Mouse (Mus musculus) fat pad, adult 2 months (tissue): Measurements from ENCODE around the gene Atp4b.
"Not testable (repeated sequence)": the region's sequence is repeated elsewhere in the genome, so short reads cannot be mapped to it uniquely, and the experiment has no call there.

Source experiments
- DNase-seq: peaks from one replicate; pipeline ENCODE4 v3.0.0-alpha.2; 2011; ENCODE audit warnings: low read depth, low spot score; ENCODE audit errors: extremely low read depth

Atp4b gene

GRCm38 (mm10) chr8:13386366-13386765 is 10.3 kb downstream of the Atp4b start:
- DNase-seq: no peak

GRCm38 (mm10) chr8:13382999-13383398 is 13.6 kb downstream of the Atp4b start:
- no peak for DNase-seq

GRCm38 (mm10) chr8:13382536-13382935 is 14.1 kb downstream of the Atp4b start:
- DNase-seq: no peak

- DNase-seq: no peak
These were observed 15.0 kb downstream of the Atp4b start for GRCm38 (mm10) chr8:13381630-13382029.

GRCm38 (mm10) chr8:13373151-13373662 is 23.4 kb downstream of the Atp4b start:
- DNase-seq: no peak

- DNase-seq: no peak
These were observed 34.8 kb downstream of the Atp4b start for GRCm38 (mm10) chr8:13361865-13362264.

GRCm38 (mm10) chr8:13360213-13360612 is 36.4 kb downstream of the Atp4b start:
- no peak for DNase-seq

- DNase-seq: no peak
These were observed 39.9 kb downstream of the Atp4b start for GRCm38 (mm10) chr8:13356681-13357080.

GRCm38 (mm10) chr8:13356221-13356620 is 40.4 kb downstream of the Atp4b start:
- no peak for DNase-seq

- DNase-seq: no peak
These were observed 42.7 kb downstream of the Atp4b start for GRCm38 (mm10) chr8:13353883-13354282.

GRCm38 (mm10) chr8:13353155-13353833 is 43.3 kb downstream of the Atp4b start:
- no peak for DNase-seq

- DNase-seq: no peak
These were observed 44.0 kb downstream of the Atp4b start for GRCm38 (mm10) chr8:13352601-13353000.

GRCm38 (mm10) chr8:13351593-13351992 is 45.0 kb downstream of the Atp4b start:
- DNase-seq: no peak

- DNase-seq: no peak
These were observed 46.6 kb downstream of the Atp4b start for GRCm38 (mm10) chr8:13350052-13350451.

- no peak for DNase-seq
These were observed 53.5 kb downstream of the Atp4b start for GRCm38 (mm10) chr8:13343134-13343533.

- DNase-seq: no peak
These were observed 54.3 kb downstream of the Atp4b start for GRCm38 (mm10) chr8:13342340-13342739.

- DNase-seq: no peak
These were observed 56.0 kb downstream of the Atp4b start for GRCm38 (mm10) chr8:13340650-13341049.

GRCm38 (mm10) chr8:13339646-13339990 is 57.0 kb downstream of the Atp4b start:
- no peak for DNase-seq

- no peak for DNase-seq
These were observed 57.6 kb downstream of the Atp4b start for GRCm38 (mm10) chr8:13338901-13339645.

- DNase-seq: no peak
These were observed 58.3 kb downstream of the Atp4b start, which contains the start of gene Tfdp1 for GRCm38 (mm10) chr8:13338255-13338860. Tfdp1 (plus strand) TSS chr8:13338751.

GRCm38 (mm10) chr8:13337678-13338077 is 58.9 kb downstream of the Atp4b start:
- no peak for DNase-seq

GRCm38 (mm10) chr8:13337245-13337644 is 59.4 kb downstream of the Atp4b start:
- DNase-seq: not testable (repeated sequence)
